Mouse (Mus musculus) CH12.LX (cell line): ENCODE data around the gene Gtf3c1. TPM values are rescaled to one million over a fixed set of nuclear protein-coding genes. Genes with fewer than 3 reads are reported as not detected.

Experiments used
- DNase-seq: peaks from one replicate; pipeline ENCODE4 v3.0.0-alpha.2; 2013; ENCODE audit errors: extremely low read depth
- H3K27ac ChIP-seq: 2 replicates; pipeline ENCODE4 v1.5.1; 2012; ENCODE audit warnings: low read depth, mild to moderate bottlenecking, control low read depth, moderate library complexity; ENCODE audit not compliant: insufficient read depth
- H3K27me3 ChIP-seq: replicated peaks from 2 replicates; pipeline ENCODE3; 2012; ENCODE audit warnings: inconsistent platforms
- H3K36me3 ChIP-seq, 2 experiments: replicated peaks in 1 of 2; 2 replicates each; pipeline versions ENCODE3 to v1.6.1; 2012; ENCODE audit warnings: inconsistent platforms in 1 of 2, low read length in 1 of 2, mild to moderate bottlenecking in 1 of 2, mixed read lengths in 1 of 2, moderate library complexity in 1 of 2; ENCODE audit not compliant: control insufficient read depth in 1 of 2, insufficient read depth in 1 of 2
- H3K4me1 ChIP-seq, 2 experiments: 2 replicates each; pipeline ENCODE4 v1.6.1; 2012; ENCODE audit warnings: inconsistent platforms in 1 of 2, moderate library complexity in 1 of 2; ENCODE audit not compliant: insufficient read depth in 2 of 2, control insufficient read depth in 1 of 2
- H3K4me2 ChIP-seq: 2 replicates; pipeline ENCODE4 v1.6.1; 2012; ENCODE audit warnings: low read depth, mild to moderate bottlenecking, control low read depth; ENCODE audit not compliant: poor library complexity, insufficient read depth, severe bottlenecking
- H3K4me3 ChIP-seq, 3 experiments: fragments of 150-350 bp in 1 of 3; sonication (generic) in 1 of 3; replicated peaks in 1 of 3; 2 replicates each; pipeline versions ENCODE3 to v1.5.1; 2011 to 2012; ENCODE audit warnings: low read depth in 2 of 3, low read length in 2 of 3, mild to moderate bottlenecking in 2 of 3, moderate library complexity in 2 of 3, control low read depth in 1 of 3, improper control_type of control experiment in 1 of 3, inconsistent platforms in 1 of 3, mixed read lengths in 1 of 3; ENCODE audit not compliant: poor library complexity in 1 of 3
- H3K79me2 ChIP-seq: replicated peaks from 2 replicates; pipeline ENCODE4 v1.6.1; 2012; ENCODE audit warnings: mild to moderate bottlenecking, moderate library complexity; ENCODE audit not compliant: control insufficient read depth, poor library complexity, insufficient read depth, severe bottlenecking; ENCODE audit errors: extremely low read depth
- H3K9ac ChIP-seq: 2 replicates; pipeline ENCODE4 v1.6.1; 2012; ENCODE audit warnings: low read depth, mild to moderate bottlenecking, control low read depth, moderate library complexity; ENCODE audit not compliant: insufficient read depth
- H3K9me3 ChIP-seq: replicated peaks from 2 replicates; pipeline ENCODE3; 2012; ENCODE audit warnings: low read length, inconsistent platforms, mixed read lengths
- BHLHE40 ChIP-seq: IDR thresholded peaks from 2 replicates; pipeline ENCODE4 v1.6.1; 2011; ENCODE audit warnings: mild to moderate bottlenecking, low read depth, low read length, improper control_type of control experiment
- CHD1 ChIP-seq: IDR thresholded peaks from 2 replicates; pipeline ENCODE4 v1.6.1; 2012; ENCODE audit warnings: low read depth, low read length, improper control_type of control experiment, inconsistent platforms
- CHD2 ChIP-seq: IDR thresholded peaks from 2 replicates; pipeline ENCODE4 v1.6.1; 2011; ENCODE audit warnings: low read length, improper control_type of control experiment
- CTCF ChIP-seq, 2 experiments: IDR thresholded peaks in 1 of 2; conservative IDR thresholded peaks in 1 of 2; 2 replicates each; pipeline ENCODE4 v1.5.1; 2011 to 2012; ENCODE audit warnings: low read depth in 2 of 2, low read length in 2 of 2, improper control_type of control experiment in 1 of 2, inconsistent platforms in 1 of 2, mild to moderate bottlenecking in 1 of 2, moderate library complexity in 1 of 2
- E2F4 ChIP-seq: IDR thresholded peaks from 2 replicates; pipeline ENCODE4 v1.6.1; 2011; ENCODE audit warnings: low read depth, low read length, improper control_type of control experiment; ENCODE audit not compliant: insufficient replicate concordance
- ELF1 ChIP-seq: IDR thresholded peaks from 2 replicates; pipeline ENCODE4 v1.6.1; 2014; ENCODE audit warnings: low read depth, mild to moderate bottlenecking, inconsistent platforms, low read length, improper control_type of control experiment
- EP300 ChIP-seq: IDR thresholded peaks from 2 replicates; pipeline ENCODE4 v1.6.1; 2011; ENCODE audit warnings: low read length, improper control_type of control experiment
- ETS1 ChIP-seq: conservative IDR thresholded peaks from 2 replicates; pipeline ENCODE4 v1.6.1; 2012; ENCODE audit warnings: low read depth, mild to moderate bottlenecking, inconsistent platforms, low read length, improper control_type of control experiment, moderate library complexity
- GABPA ChIP-seq: IDR thresholded peaks from 2 replicates; pipeline ENCODE4 v1.6.1; 2012; ENCODE audit warnings: low read depth, low read length, improper control_type of control experiment, inconsistent platforms; ENCODE audit not compliant: insufficient replicate concordance
- HCFC1 ChIP-seq: IDR thresholded peaks from 2 replicates; pipeline ENCODE4 v1.6.1; 2012; ENCODE audit warnings: low read depth, mild to moderate bottlenecking, inconsistent platforms, low read length, improper control_type of control experiment
- IRF4 ChIP-seq: IDR thresholded peaks from 2 replicates; pipeline ENCODE4 v1.6.1; 2014; ENCODE audit warnings: low read depth, mild to moderate bottlenecking, inconsistent platforms, low read length, improper control_type of control experiment
- JUN ChIP-seq: IDR thresholded peaks from 2 replicates; pipeline ENCODE4 v1.6.1; 2011; ENCODE audit warnings: low read depth, mild to moderate bottlenecking, low read length, improper control_type of control experiment, moderate library complexity; ENCODE audit not compliant: insufficient read depth
- JUND ChIP-seq: conservative IDR thresholded peaks from 2 replicates; pipeline ENCODE4 v1.6.1; 2011; ENCODE audit warnings: low read depth, low read length, improper control_type of control experiment
- KAT2A ChIP-seq: IDR thresholded peaks from 2 replicates; pipeline ENCODE4 v1.6.1; 2012; ENCODE audit warnings: low read length, improper control_type of control experiment, inconsistent platforms; ENCODE audit not compliant: insufficient replicate concordance
- MAFK ChIP-seq: IDR thresholded peaks from 2 replicates; pipeline ENCODE4 v1.6.1; 2011; ENCODE audit warnings: low read length, improper control_type of control experiment; ENCODE audit not compliant: insufficient replicate concordance
- MAX ChIP-seq: IDR thresholded peaks from 2 replicates; pipeline ENCODE4 v1.6.1; 2011; ENCODE audit warnings: low read length, improper control_type of control experiment
- MAZ ChIP-seq: IDR thresholded peaks from 2 replicates; pipeline ENCODE4 v1.6.1; 2012; ENCODE audit warnings: low read depth, mild to moderate bottlenecking, inconsistent platforms, low read length, improper control_type of control experiment, moderate library complexity
- MEF2A ChIP-seq: IDR thresholded peaks from 2 replicates; pipeline ENCODE4 v1.6.1; 2014; ENCODE audit warnings: low read depth, mild to moderate bottlenecking, inconsistent platforms, low read length, improper control_type of control experiment, borderline replicate concordance
- MXI1 ChIP-seq: IDR thresholded peaks from 2 replicates; pipeline ENCODE4 v1.6.1; 2011; ENCODE audit warnings: mild to moderate bottlenecking, low read depth, low read length, improper control_type of control experiment
- MYC ChIP-seq: IDR thresholded peaks from 2 replicates; pipeline ENCODE4 v1.6.1; 2011; ENCODE audit warnings: low read depth, mild to moderate bottlenecking, improper control_type of control experiment, low read length
- NELFE ChIP-seq: IDR thresholded peaks from 2 replicates; pipeline ENCODE4 v1.6.1; 2011; ENCODE audit warnings: low read depth, low read length, improper control_type of control experiment
- NRF1 ChIP-seq: IDR thresholded peaks from 2 replicates; pipeline ENCODE4 v1.6.1; 2014; ENCODE audit warnings: low read depth, mild to moderate bottlenecking, inconsistent platforms, low read length, improper control_type of control experiment, moderate library complexity
- PAX5 ChIP-seq: IDR thresholded peaks from 2 replicates; pipeline ENCODE4 v1.6.1; 2012; ENCODE audit warnings: low read length, inconsistent platforms, mixed read lengths
- POLR2A ChIP-seq: IDR thresholded peaks from 2 replicates; pipeline ENCODE4 v1.6.1; 2011; ENCODE audit warnings: low read depth, mild to moderate bottlenecking, improper control_type of control experiment, low read length
- POLR2AphosphoS2 ChIP-seq: IDR thresholded peaks from 2 replicates; pipeline ENCODE4 v1.6.1; 2011; ENCODE audit warnings: low read depth, low read length, improper control_type of control experiment
- RAD21 ChIP-seq: IDR thresholded peaks from 2 replicates; pipeline ENCODE4 v1.6.1; 2011; ENCODE audit warnings: low read depth, mild to moderate bottlenecking, low read length, improper control_type of control experiment, moderate library complexity
- RCOR1 ChIP-seq: conservative IDR thresholded peaks from 2 replicates; pipeline ENCODE4 v1.6.1; 2012; ENCODE audit warnings: low read depth, mild to moderate bottlenecking, inconsistent platforms, low read length, improper control_type of control experiment
- SIN3A ChIP-seq: IDR thresholded peaks from 2 replicates; pipeline ENCODE4 v1.6.1; 2012; ENCODE audit warnings: low read length, improper control_type of control experiment, inconsistent platforms
- SMC3 ChIP-seq: IDR thresholded peaks from 2 replicates; pipeline ENCODE4 v1.6.1; 2011; ENCODE audit warnings: low read depth, low read length, improper control_type of control experiment
- TBP ChIP-seq: conservative IDR thresholded peaks from 2 replicates; pipeline ENCODE4 v1.6.1; 2011; ENCODE audit warnings: low read depth, low read length, improper control_type of control experiment
- TCF12 ChIP-seq: IDR thresholded peaks from 2 replicates; pipeline ENCODE4 v1.6.1; 2014; ENCODE audit warnings: low read depth, mild to moderate bottlenecking, inconsistent platforms, low read length, improper control_type of control experiment
- UBTF ChIP-seq: IDR thresholded peaks from 2 replicates; pipeline ENCODE4 v1.6.1; 2012; ENCODE audit warnings: low read depth, mild to moderate bottlenecking, inconsistent platforms, low read length, improper control_type of control experiment, moderate library complexity
- USF1 ChIP-seq: IDR thresholded peaks from 2 replicates; pipeline ENCODE4 v1.6.1; 2014; ENCODE audit warnings: low read depth, mild to moderate bottlenecking, inconsistent platforms, low read length, improper control_type of control experiment
- USF2 ChIP-seq: conservative IDR thresholded peaks from 2 replicates; pipeline ENCODE4 v1.6.1; 2011; ENCODE audit warnings: low read depth, low read length, improper control_type of control experiment
- ZC3H11A ChIP-seq: IDR thresholded peaks from 2 replicates; pipeline ENCODE4 v1.6.1; 2012; ENCODE audit warnings: low read depth, mild to moderate bottlenecking, inconsistent platforms, low read length, improper control_type of control experiment
- ZKSCAN1 ChIP-seq: IDR thresholded peaks from 2 replicates; pipeline ENCODE4 v1.6.1; 2012; ENCODE audit warnings: low read depth, inconsistent platforms, low read length, improper control_type of control experiment, borderline replicate concordance
- ZMIZ1 ChIP-seq: IDR thresholded peaks from 2 replicates; pipeline ENCODE4 v1.6.1; 2012; ENCODE audit warnings: low read depth, mild to moderate bottlenecking, inconsistent platforms, low read length, improper control_type of control experiment
- ZNF384 ChIP-seq: IDR thresholded peaks from 2 replicates; pipeline ENCODE4 v1.6.1; 2012; ENCODE audit warnings: low read depth, low read length, improper control_type of control experiment, inconsistent platforms
- dilution Hi-C: fragments of 300-500 bp; cut with MboI; formaldehyde crosslinking; loops from 2 replicates; pipeline ENCODE4 v1.14.3; 2020; ENCODE audit warnings: low sequenced_read_pairs; ENCODE audit not compliant: extremely low pct_unique_long_range_greater_than_20kb, extremely low pct_ligation_motif_present
- in situ Hi-C: fragments of 300-500 bp; cut with MboI; formaldehyde crosslinking; loops from 3 replicates; pipeline ENCODE4 v1.14.3; 2019; ENCODE audit warnings: low sequenced_read_pairs, low pct_ligation_motif_present, low pct_unique_long_range_greater_than_20kb, mixed read lengths
- polyA plus RNA-seq: library from polyadenylated mRNA; unstranded; fragments of >175 nt; gene quantifications from 2 replicates; pipeline ENCODE4 v1.2.1, GENCODE M21; 2012; ENCODE audit warnings: low read depth; ENCODE audit not compliant: insufficient read length
- total RNA-seq, 2 experiments: library from RNA; depleted of rRNA; stranded (reverse); fragments of 300-350 nt in 1 of 2; fragments of >200 nt in 1 of 2; gene quantifications; 2 replicates each; pipeline ENCODE4 v1.2.3; 2012 to 2014

The Gtf3c1 gene
- total and polyA plus RNA-seq, 3 experiments = 20.2 to 48.4 (median 46.8) TPM

DNA sequence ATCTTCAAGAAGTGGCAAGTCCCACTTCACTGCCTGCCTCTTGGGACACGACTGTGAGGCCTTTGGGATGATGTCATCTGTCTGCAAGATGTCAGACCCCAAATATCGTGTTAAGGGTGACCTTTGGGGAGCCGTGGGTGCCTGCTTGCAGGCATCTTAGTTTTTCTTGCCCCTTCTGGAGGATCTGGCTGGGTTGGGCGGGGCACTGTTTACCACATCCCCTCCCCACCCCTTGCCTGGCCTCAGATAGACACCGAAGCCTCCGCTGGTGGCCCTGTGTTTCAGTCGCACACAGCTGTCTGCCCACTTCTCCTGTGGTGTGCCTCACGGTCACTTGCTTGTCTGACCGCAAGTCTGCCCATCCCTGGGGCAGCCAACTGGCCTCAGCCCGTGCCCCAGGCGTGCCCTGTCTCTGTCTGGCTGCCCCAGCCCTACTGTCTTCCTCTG, 104.4 kb downstream of the Gtf3c1 start, which contains the start of gene Il21r:
Il21r (plus strand) TSS at position 245 of the 447 bp plus-strand sequence.
- Histone ChIP-seq H3K79me2 (peaks cover 43% of the 10 kb centered on the region), H3K4me3 (peak within 1 kb of the TSS; percentile 86 to 99 (median 94)), H3K27me3 (no peaks in the 10 kb centered on the region), H3K9me3 (no peaks in the 10 kb centered on the region), H3K36me3 (peaks cover 25 to 32% of the 10 kb centered on the region in 2 experiments), H3K4me1 (peaks cover 24 to 48% of the 10 kb centered on the region in 2 experiments), H3K27ac (peak within 1 kb of the TSS; percentile 98), H3K4me2 (peak within 1 kb of the TSS; percentile 75), H3K9ac (peak within 1 kb of the TSS; percentile 97)
- TF ChIP-seq MEF2A (peak; percentile 71; the same call in 1 of the 2 replicates), HCFC1 (no peak; the same call in 1 of the 2 replicates), MXI1 (peak; percentile 71; the same call in 1 of the 2 replicates), USF1 (no peak), ZKSCAN1 (no peak), NELFE (peak; percentile 89), IRF4 (peak; percentile 78), ZNF384 (no peak; the same call in 1 of the 2 replicates), UBTF (no peak; the same call in 1 of the 2 replicates), ETS1 (peak; percentile 93), PAX5 (no peak), TBP (peak; percentile 87), TCF12 (peak; percentile 95), ELF1 (no peak), POLR2AphosphoS2 (peak; percentile 92), MYC (peak; percentile 77; the same call in 1 of the 2 replicates), MAZ (peak; percentile 96), NRF1 (no peak; the same call in none of the 2 replicates), E2F4 (no peak), KAT2A (0 out of 2 replicates have a peak, but pooled peaks have one; percentile 67), BHLHE40 (peak; percentile 98), MAX (peak; percentile 60), POLR2A (peak; percentile 86), EP300 (peak; percentile 77), CHD1 (no peak), RCOR1 (no peak), GABPA (no peak), JUND (peak; percentile 90), MAFK (no peak), CTCF (conservative IDR thresholded peaks at IDR 0.05 in 1 of 2, IDR thresholded peaks at IDR 0.05 in 1 of 2; ENCODE audit: low read depth in 2 of 2, low read length in 2 of 2) (no peak), SIN3A (peak; percentile 88), CHD2 (peak; percentile 75), USF2 (no peak), ZMIZ1 (peak; percentile 95), ZC3H11A (no peak), JUN (peak; percentile 92), RAD21 (no peak; the same call in 1 of the 2 replicates), SMC3 (peak; percentile 13; the same call in 1 of the 2 replicates)
- peak; percentile 93 for DNase-seq
- dilution Hi-C loops (no loop called here), in situ Hi-C loops (no loop called here)
